Mouse (Mus musculus) spleen, adult 2 months (tissue): Measurements from ENCODE around the gene Dlx6.

Source experiments
- CTCF ChIP-seq: fragments of 200-500 bp; IDR thresholded peaks from 2 replicates; pipeline ENCODE4 v1.5.1; 2011; ENCODE audit warnings: mild to moderate bottlenecking, inconsistent platforms; ENCODE audit not compliant: insufficient read depth, insufficient read length, insufficient replicate concordance; ENCODE audit errors: extremely low read depth
- POLR2A ChIP-seq: fragments of 200-500 bp; IDR thresholded peaks from 2 replicates; pipeline ENCODE4 v1.6.1; 2011; ENCODE audit warnings: low read depth, low read length, inconsistent platforms

- TF ChIP-seq CTCF (no peak), POLR2A (no peak)
Measured at GRCm38 (mm10) chr6:6826861-6827260, 36.3 kb upstream of the Dlx6 start.
